Mouse (Mus musculus): ENCODE results near the gene Dis3l2. TPM values are rescaled to one million over a fixed set of nuclear protein-coding genes. Genes with fewer than 3 reads are reported as not detected.

Dis3l2 gene
- polyA plus RNA-seq, 1 experiment from 2014 or later, result 34.2 TPM

DNA sequence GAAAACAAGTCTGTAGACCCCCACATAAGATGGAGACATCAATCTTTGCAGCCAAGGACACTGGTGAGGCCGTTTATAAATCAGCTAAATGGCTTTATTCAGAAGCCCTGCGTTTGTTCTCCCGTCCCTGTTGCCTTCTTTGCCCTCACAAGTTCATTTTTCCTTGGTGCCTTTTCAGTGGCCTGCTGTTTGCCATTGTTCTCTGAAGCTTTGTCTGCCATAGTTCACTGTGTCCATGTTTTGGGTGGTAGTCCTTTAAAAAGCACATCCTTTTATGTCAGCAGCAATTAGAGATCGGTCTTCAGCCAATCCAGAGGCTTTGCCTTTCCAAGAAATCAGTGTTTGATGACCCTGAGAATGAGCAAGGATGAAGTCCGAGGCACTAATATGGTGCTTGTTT is 289.2 kb downstream of the Dis3l2 start:
- WGBS, result 9% methylated on average over 5 of the region's 5 CpGs
- no peak overlapping the region for H3K4me3 ChIP-seq (replicated peaks)
- ATAC-seq (ENCODE audit: low FRiP score), result no peak
- H3K27ac ChIP-seq (replicated peaks), result no peak overlapping the region
- H3K27me3 ChIP-seq (replicated peaks), result no peaks in the 10 kb centered on the region
- H3K9me3 ChIP-seq (replicated peaks), result no peaks in the 10 kb centered on the region
- H3K9ac ChIP-seq (replicated peaks), result no peak overlapping the region
- no peaks in the 10 kb centered on the region for H3K4me1 ChIP-seq
- H3K36me3 ChIP-seq, result peaks cover 6% of the 10 kb centered on the region; the same call in 1 of the 2 replicates
- H3K4me2 ChIP-seq, result no peak overlapping the region

GRCm38 (mm10) chr1:86994023-86994422 is 290.4 kb downstream of the Dis3l2 start:
- Histone ChIP-seq H3K4me1 (no peaks in the 10 kb centered on the region), H3K27ac (replicated peaks) (no peak overlapping the region), H3K4me2 (no peak overlapping the region), H3K9ac (replicated peaks) (no peak overlapping the region), H3K4me3 (replicated peaks) (no peak overlapping the region), H3K9me3 (replicated peaks) (no peaks in the 10 kb centered on the region), H3K27me3 (replicated peaks) (no peaks in the 10 kb centered on the region), H3K36me3 (peaks cover 6% of the 10 kb centered on the region; the same call in 1 of the 2 replicates)
- no peak for ATAC-seq (ENCODE audit: low FRiP score)

- Histone ChIP-seq H3K9me3 (replicated peaks) (no peaks in the 10 kb centered on the region), H3K27me3 (replicated peaks) (no peaks in the 10 kb centered on the region), H3K9ac (replicated peaks) (no peak overlapping the region), H3K4me3 (replicated peaks) (no peak overlapping the region), H3K4me2 (no peak overlapping the region), H3K27ac (replicated peaks) (no peak overlapping the region), H3K36me3 (0 out of 2 replicates have a peak, but pooled peaks cover 3% of the 10 kb centered on the region), H3K4me1 (peaks cover 9% of the 10 kb centered on the region)
- no peak for ATAC-seq (ENCODE audit: low FRiP score)
- 90% methylated on average over 2 of the region's 2 CpGs for WGBS
These were observed 294.4 kb downstream of the Dis3l2 start for GRCm38 (mm10) chr1:86998051-86998450.

DNA sequence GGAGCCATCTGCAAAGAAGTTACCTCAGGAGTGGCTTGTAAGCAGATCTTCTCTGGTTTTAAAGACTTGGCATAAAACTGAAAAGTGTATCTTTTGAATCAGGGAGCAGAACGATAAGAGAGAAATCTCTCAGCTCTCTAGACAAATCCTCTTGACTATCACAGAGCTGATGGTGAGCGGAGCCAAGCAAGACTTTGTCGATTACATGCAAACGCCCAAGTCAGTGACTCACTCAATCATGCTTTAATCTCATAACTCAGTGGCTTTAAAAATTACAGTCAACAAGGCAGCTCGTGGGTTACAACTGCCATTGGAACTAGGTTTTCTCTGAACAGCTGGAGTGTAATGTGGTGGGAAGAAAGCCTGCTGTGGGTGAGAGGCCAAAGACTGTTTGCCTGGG is 297.8 kb downstream of the Dis3l2 start:
- no peak for ATAC-seq (ENCODE audit: low FRiP score)
- 78% methylated on average over 5 of the region's 5 CpGs for WGBS
- Histone ChIP-seq H3K36me3 (0 out of 2 replicates have a peak, but pooled peaks cover 3% of the 10 kb centered on the region), H3K4me3 (replicated peaks) (no peak overlapping the region), H3K9ac (replicated peaks) (no peak overlapping the region), H3K27me3 (replicated peaks) (no peaks in the 10 kb centered on the region), H3K4me1 (peaks cover 14% of the 10 kb centered on the region), H3K9me3 (replicated peaks) (no peaks in the 10 kb centered on the region), H3K4me2 (no peak overlapping the region), H3K27ac (replicated peaks) (peak overlapping the region; percentile 38; the same call in 1 of the 2 replicates)

DNA sequence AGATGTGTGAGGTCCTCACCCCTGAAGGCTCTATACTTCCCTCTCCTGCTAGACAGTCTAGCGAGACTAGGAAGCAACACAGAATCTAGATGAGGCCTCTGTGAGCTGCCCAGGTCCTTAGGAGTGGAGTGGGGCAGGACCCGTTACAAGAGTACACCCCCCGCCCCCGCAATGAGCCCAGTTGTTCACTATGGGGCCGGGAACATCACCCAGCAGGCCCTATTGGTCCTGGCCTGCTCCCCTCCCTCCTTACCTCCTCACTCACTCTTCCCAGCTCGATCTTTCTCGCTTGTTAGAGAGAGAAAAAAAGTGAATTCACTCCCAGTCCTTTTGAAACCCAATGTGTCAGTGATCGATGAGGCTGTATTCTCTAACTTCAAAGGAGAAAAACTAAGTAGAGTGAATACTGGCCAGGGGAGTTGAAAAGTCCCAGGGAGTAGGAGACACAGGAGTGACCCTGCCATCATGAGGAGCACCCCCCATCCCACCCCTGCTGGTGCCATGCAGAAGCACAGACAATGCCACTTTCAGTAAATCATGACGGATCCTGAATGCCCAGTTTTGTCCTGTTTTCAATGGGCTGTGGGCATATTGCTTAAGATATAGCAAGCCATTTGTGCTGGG is 299.0 kb downstream of the Dis3l2 start:
- Histone ChIP-seq H3K9me3 (replicated peaks) (no peaks in the 10 kb centered on the region), H3K4me2 (no peak overlapping the region), H3K4me3 (replicated peaks) (no peak overlapping the region), H3K4me1 (peaks cover 14% of the 10 kb centered on the region), H3K27ac (replicated peaks) (peak overlapping the region; percentile 45; the same call in 1 of the 2 replicates), H3K27me3 (replicated peaks) (no peaks in the 10 kb centered on the region), H3K36me3 (0 out of 2 replicates have a peak, but pooled peaks cover under 1% of the 10 kb centered on the region), H3K9ac (replicated peaks) (no peak overlapping the region)
- WGBS, result 9% methylated on average over 9 of the region's 9 CpGs
- ATAC-seq (ENCODE audit: low FRiP score), result peak; percentile 78

- H3K4me2 ChIP-seq, result no peak overlapping the region
- H3K27me3 ChIP-seq (replicated peaks), result no peaks in the 10 kb centered on the region
- 7% methylated on average over 2 of the region's 2 CpGs for WGBS
- peaks cover 14% of the 10 kb centered on the region for H3K4me1 ChIP-seq
- H3K9me3 ChIP-seq (replicated peaks), result no peaks in the 10 kb centered on the region
- peak overlapping the region; percentile 45; the same call in 1 of the 2 replicates for H3K27ac ChIP-seq (replicated peaks)
- H3K4me3 ChIP-seq (replicated peaks), result no peak overlapping the region
- no peak overlapping the region for H3K9ac ChIP-seq (replicated peaks)
- peak; percentile 66 for ATAC-seq (ENCODE audit: low FRiP score)
- H3K36me3 ChIP-seq, result no peaks in the 10 kb centered on the region
These were observed 299.6 kb downstream of the Dis3l2 start for GRCm38 (mm10) chr1:87003169-87003552.

GRCm38 (mm10) chr1:87006425-87006824 is 302.8 kb downstream of the Dis3l2 start:
- H3K36me3 ChIP-seq, result no peaks in the 10 kb centered on the region
- no peak overlapping the region for H3K9ac ChIP-seq (replicated peaks)
- H3K27ac ChIP-seq (replicated peaks), result no peak overlapping the region
- H3K4me3 ChIP-seq (replicated peaks), result no peak overlapping the region
- H3K4me1 ChIP-seq, result peaks cover 19% of the 10 kb centered on the region
- ATAC-seq (ENCODE audit: low FRiP score), result no peak
- H3K27me3 ChIP-seq (replicated peaks), result no peaks in the 10 kb centered on the region
- no peaks in the 10 kb centered on the region for H3K9me3 ChIP-seq (replicated peaks)
- H3K4me2 ChIP-seq, result no peak overlapping the region
- WGBS, result 79% methylated on average over 1 of the region's 1 CpGs

DNA sequence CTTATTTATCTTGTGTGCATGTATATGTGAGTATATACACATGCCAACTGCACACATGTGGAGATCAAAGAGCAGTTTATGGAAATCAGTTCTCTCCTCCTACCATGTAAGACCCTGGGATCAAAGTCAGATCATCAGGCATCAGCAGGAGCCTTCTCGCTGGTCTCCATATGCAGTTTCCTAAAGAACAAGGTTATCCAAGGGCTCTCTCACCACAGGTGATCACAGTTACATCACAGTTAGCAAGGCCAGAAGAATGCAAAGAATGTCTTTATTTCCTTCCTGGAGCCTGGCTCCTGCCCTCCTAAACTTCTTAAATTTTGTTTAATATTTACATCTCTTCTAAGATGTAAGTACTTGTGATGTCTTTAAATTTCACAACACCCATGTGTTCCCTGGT is 304.6 kb downstream of the Dis3l2 start:
- Histone ChIP-seq H3K4me1 (peaks cover 8% of the 10 kb centered on the region), H3K27ac (replicated peaks) (no peak overlapping the region), H3K4me3 (replicated peaks) (no peak overlapping the region), H3K9ac (replicated peaks) (no peak overlapping the region), H3K9me3 (replicated peaks) (no peaks in the 10 kb centered on the region), H3K4me2 (no peak overlapping the region), H3K36me3 (no peaks in the 10 kb centered on the region), H3K27me3 (replicated peaks) (no peaks in the 10 kb centered on the region)
- ATAC-seq (ENCODE audit: low FRiP score), result no peak
- WGBS, result 37% methylated on average over 1 of the region's 1 CpGs

DNA sequence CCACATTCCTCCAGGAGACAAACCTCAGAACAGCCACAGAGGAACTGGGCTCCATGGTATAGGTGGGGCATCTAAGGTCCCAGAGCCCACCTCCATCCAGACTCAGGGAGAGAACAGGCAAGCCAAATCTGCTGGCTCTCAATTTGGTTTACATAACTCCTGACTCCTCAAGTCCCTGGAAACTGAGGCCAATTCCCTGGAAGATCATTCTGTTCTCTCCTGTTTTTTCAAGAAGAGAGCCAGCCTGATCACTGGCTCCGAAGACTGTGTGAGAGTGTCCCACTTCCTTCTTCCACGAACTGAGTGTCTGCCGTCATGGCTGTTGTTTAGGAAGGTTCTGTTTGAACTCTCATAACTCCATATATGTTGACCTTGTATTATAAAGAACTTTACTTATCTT is 305.5 kb downstream of the Dis3l2 start:
- ATAC-seq (ENCODE audit: low FRiP score), result no peak
- H3K27me3 ChIP-seq (replicated peaks), result no peaks in the 10 kb centered on the region
- 87% methylated on average over 3 of the region's 3 CpGs for WGBS

GRCm38 (mm10) chr1:87010629-87011330 is 307.2 kb downstream of the Dis3l2 start:
- Histone ChIP-seq H3K4me3 (replicated peaks) (no peak overlapping the region), H3K4me1 (0 out of 2 replicates have a peak, but pooled peaks cover 5% of the 10 kb centered on the region), H3K27ac (replicated peaks) (peak overlapping the region; percentile 28), H3K4me2 (no peak overlapping the region), H3K9ac (replicated peaks) (no peak overlapping the region), H3K36me3 (no peaks in the 10 kb centered on the region), H3K9me3 (replicated peaks) (no peaks in the 10 kb centered on the region), H3K27me3 (replicated peaks) (no peaks in the 10 kb centered on the region)
- WGBS, result 82% methylated on average over 12 of the region's 12 CpGs
- ATAC-seq (ENCODE audit: low FRiP score), result no peak

More for the DNA sequence above, 305.5 kb downstream of the Dis3l2 start:
- H3K9me3 ChIP-seq (replicated peaks), result no peaks in the 10 kb centered on the region
- H3K9ac ChIP-seq (replicated peaks), result no peak overlapping the region
- 0 out of 2 replicates have a peak, but pooled peaks cover 5% of the 10 kb centered on the region for H3K4me1 ChIP-seq
- H3K4me2 ChIP-seq, result no peak overlapping the region
- H3K4me3 ChIP-seq (replicated peaks), result no peak overlapping the region
- no peak overlapping the region for H3K27ac ChIP-seq (replicated peaks)
- no peaks in the 10 kb centered on the region for H3K36me3 ChIP-seq

GRCm38 (mm10) chr1:87011718-87012117 is 308.1 kb downstream of the Dis3l2 start:
- WGBS, result 51% methylated on average over 3 of the region's 3 CpGs
- Histone ChIP-seq H3K27me3 (replicated peaks) (no peaks in the 10 kb centered on the region), H3K27ac (replicated peaks) (no peak overlapping the region), H3K4me2 (no peak overlapping the region), H3K9ac (replicated peaks) (no peak overlapping the region), H3K4me3 (replicated peaks) (no peak overlapping the region), H3K4me1 (0 out of 2 replicates have a peak, but pooled peaks cover 5% of the 10 kb centered on the region), H3K9me3 (replicated peaks) (no peaks in the 10 kb centered on the region), H3K36me3 (no peaks in the 10 kb centered on the region)
- no peak for ATAC-seq (ENCODE audit: low FRiP score)

DNA sequence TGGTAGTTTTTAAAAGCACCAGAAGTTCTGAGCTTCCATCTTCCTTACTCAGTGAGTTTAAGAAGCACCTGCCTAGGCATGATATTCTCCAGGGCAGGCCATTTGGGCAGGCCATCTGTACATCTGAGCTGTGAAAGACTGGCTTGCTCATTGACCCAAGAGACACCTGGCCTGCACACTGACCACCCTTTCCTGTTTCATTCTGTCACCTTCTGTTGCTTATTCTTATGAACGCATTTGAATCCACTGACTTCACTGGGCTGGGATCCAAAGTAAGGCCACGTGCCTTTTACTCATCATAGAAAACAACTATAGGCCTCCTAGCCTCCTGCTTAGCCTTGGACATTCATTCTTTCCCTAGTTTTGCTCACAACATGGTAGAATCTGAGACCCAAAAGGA is 309.0 kb downstream of the Dis3l2 start:
- no peaks in the 10 kb centered on the region for H3K27me3 ChIP-seq (replicated peaks)
- H3K9me3 ChIP-seq (replicated peaks), result no peaks in the 10 kb centered on the region
- 0 out of 2 replicates have a peak, but pooled peaks cover 5% of the 10 kb centered on the region for H3K4me1 ChIP-seq
- H3K36me3 ChIP-seq, result no peaks in the 10 kb centered on the region
- H3K4me2 ChIP-seq, result no peak overlapping the region
- no peak overlapping the region for H3K27ac ChIP-seq (replicated peaks)
- H3K9ac ChIP-seq (replicated peaks), result no peak overlapping the region
- WGBS, result 90% methylated on average over 2 of the region's 2 CpGs
- no peak overlapping the region for H3K4me3 ChIP-seq (replicated peaks)
- no peak for ATAC-seq (ENCODE audit: low FRiP score)
